In the genomic region with DNA sequence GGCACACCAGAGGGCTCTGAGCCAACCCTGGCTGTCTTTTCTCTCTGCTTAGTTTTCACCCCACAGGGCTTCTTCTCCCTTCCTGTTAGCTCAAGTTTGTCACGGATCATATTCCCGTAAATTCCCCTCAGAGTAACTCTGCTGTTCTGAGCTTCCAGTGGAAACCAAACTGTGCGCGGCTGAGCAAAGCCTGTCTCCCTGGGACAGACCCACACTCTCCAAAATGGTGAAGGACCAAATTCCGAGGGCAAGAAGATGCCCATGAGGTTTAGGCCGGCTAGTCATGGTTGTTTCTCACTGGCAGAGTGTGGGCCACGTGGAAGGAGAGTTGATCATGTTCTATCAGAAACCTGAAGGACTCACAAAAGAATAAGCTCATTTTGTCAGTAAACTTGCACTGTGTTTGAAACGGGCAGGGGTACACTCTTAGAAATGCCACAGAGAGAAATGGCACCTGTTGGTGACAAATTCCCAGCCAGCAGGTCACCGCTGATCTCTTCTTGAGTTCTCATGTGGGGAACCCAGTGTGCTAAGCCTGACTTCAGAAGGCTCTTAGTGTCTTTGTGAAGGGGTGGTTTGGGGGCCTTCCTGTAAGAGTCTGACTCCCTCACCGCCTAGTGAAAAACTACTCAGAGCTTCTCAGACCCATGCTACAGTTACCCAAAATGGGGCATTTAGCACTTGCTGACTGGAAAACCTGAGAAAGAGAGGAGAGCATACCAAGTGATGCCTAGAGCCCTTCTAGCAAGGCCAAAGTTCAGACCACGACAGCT, we compare ENCODE assay signal across 8 mouse cellular contexts. TPM values are rescaled to one million over a fixed set of nuclear protein-coding genes. Genes with fewer than 3 reads are reported as not detected.
DNase-seq lines count a peak whose midpoint lies in the region; ATAC-seq lines count a peak whose summit lies in the region.

No protein-coding gene starts in this region.

- no peak for ATAC-seq in forebrain, embryonic 12.5 days (ENCODE audit: low FRiP score)
- no peak for ATAC-seq in embryonic facial prominence, embryonic 15.5 days (ENCODE audit: insufficient number of reproducible peaks, low FRiP score, low TSS enrichment, low read depth)
- ATAC-seq in liver, embryonic 16.5 days (ENCODE audit: low read depth): no peak

- no peaks in the 10 kb centered on the region for H3K27me3 ChIP-seq in forebrain, embryonic 10.5 days (ENCODE audit: poor library complexity, severe bottlenecking)
- no peaks in the 10 kb centered on the region for H3K27me3 ChIP-seq in forebrain, embryonic 12.5 days
- H3K27me3 ChIP-seq in embryonic facial prominence, embryonic 15.5 days: no peaks in the 10 kb centered on the region
- no peaks in the 10 kb centered on the region for H3K27me3 ChIP-seq in liver, embryonic 16.5 days (ENCODE audit: control insufficient read depth, insufficient read depth, low read depth, low read length)

- intact Hi-C loops in left cerebral cortex, postnatal 25 days (cut with DNase I): no loop called here

- no peaks in the 10 kb centered on the region for H3K9me3 ChIP-seq in forebrain, embryonic 10.5 days
- no peaks in the 10 kb centered on the region for H3K9me3 ChIP-seq in forebrain, embryonic 12.5 days
- H3K9me3 ChIP-seq in embryonic facial prominence, embryonic 15.5 days (replicated peaks): no peaks in the 10 kb centered on the region
- H3K9me3 ChIP-seq in liver, embryonic 16.5 days (replicated peaks; ENCODE audit: control insufficient read depth, low read length): no peaks in the 10 kb centered on the region

- peak overlapping the region; percentile 51; the same call in 1 of the 2 replicates for H3K27ac ChIP-seq in forebrain, embryonic 10.5 days
- H3K27ac ChIP-seq in forebrain, embryonic 12.5 days: no peak overlapping the region
- H3K27ac ChIP-seq in embryonic facial prominence, embryonic 15.5 days (replicated peaks): peak overlapping the region; percentile 93
- peak overlapping the region; percentile 79 for H3K27ac ChIP-seq in liver, embryonic 16.5 days (ENCODE audit: low read length)

- H3K4me2 ChIP-seq in forebrain, embryonic 12.5 days: no peak overlapping the region
- H3K4me2 ChIP-seq in embryonic facial prominence, embryonic 15.5 days (replicated peaks): peak overlapping the region; percentile 40
- H3K4me2 ChIP-seq in liver, embryonic 16.5 days (ENCODE audit: low read depth, low read length): peak overlapping the region; percentile 34

- whole genome bisulfite sequencing in forebrain, embryonic 10.5 days: 82% methylated on average over 11 of the region's 11 CpGs
- 85% methylated on average over 11 of the region's 11 CpGs for WGBS in forebrain, embryonic 12.5 days
- 42% methylated on average over 11 of the region's 11 CpGs for WGBS in embryonic facial prominence, embryonic 15.5 days
- 19% methylated on average over 11 of the region's 11 CpGs for WGBS in liver, embryonic 16.5 days (ENCODE audit: insufficient replicate concordance)

- no peaks in the 10 kb centered on the region for H3K36me3 ChIP-seq in forebrain, embryonic 10.5 days (replicated peaks)
- H3K36me3 ChIP-seq in forebrain, embryonic 12.5 days (replicated peaks): no peaks in the 10 kb centered on the region
- no peaks in the 10 kb centered on the region for H3K36me3 ChIP-seq in embryonic facial prominence, embryonic 15.5 days
- H3K36me3 ChIP-seq in liver, embryonic 16.5 days (ENCODE audit: control insufficient read depth, insufficient read depth): no peaks in the 10 kb centered on the region

- no peak for DNase-seq in forebrain, embryonic 10.5 days (ENCODE audit: extremely low spot score, low spot score)
- peak; percentile 83 for DNase-seq in 3T3-L1 (ENCODE audit: low read depth, low spot score)
- peak; percentile 53 for DNase-seq in thymus, postnatal 4 days
- no peak for DNase-seq in gastrocnemius, postnatal 25 days
- no peak for DNase-seq in left cerebral cortex, postnatal 25 days (ENCODE audit: low spot score in 2 of 2)

- no peak overlapping the region for H3K4me3 ChIP-seq in forebrain, embryonic 10.5 days
- no peak overlapping the region for H3K4me3 ChIP-seq in forebrain, embryonic 12.5 days (replicated peaks)
- peak overlapping the region; percentile 27 for H3K4me3 ChIP-seq in embryonic facial prominence, embryonic 15.5 days (replicated peaks)
- peak overlapping the region; percentile 40 for H3K4me3 ChIP-seq in liver, embryonic 16.5 days (ENCODE audit: low read depth, low read length)

- H3K4me1 ChIP-seq in forebrain, embryonic 10.5 days: peaks cover 20% of the 10 kb centered on the region; the same call in 1 of the 2 replicates
- no peaks in the 10 kb centered on the region for H3K4me1 ChIP-seq in forebrain, embryonic 12.5 days
- peaks cover 38% of the 10 kb centered on the region for H3K4me1 ChIP-seq in embryonic facial prominence, embryonic 15.5 days
- peaks cover 18% of the 10 kb centered on the region for H3K4me1 ChIP-seq in liver, embryonic 16.5 days (ENCODE audit: control insufficient read depth, low read depth, low read length)

- H3K9ac ChIP-seq in forebrain, embryonic 12.5 days: no peak overlapping the region
- no peak overlapping the region for H3K9ac ChIP-seq in embryonic facial prominence, embryonic 15.5 days
- H3K9ac ChIP-seq in liver, embryonic 16.5 days (ENCODE audit: low read depth, low read length): peak overlapping the region; percentile 44

RNA-seq across cellular contexts. Expression of gene Arhgdib, which starts 1.3 kb away (rescaled TPM):
- polyA plus RNA-seq in forebrain, embryonic 10.5 days (2016; fragmentation: Nextera tagmentation; extraction: Ambion mirVana): 22.0 and 25.3 TPM in 2 replicates
- polyA plus RNA-seq in forebrain, embryonic 12.5 days (2016; fragmentation: Nextera tagmentation; extraction: Ambion mirVana): 18.6 and 22.9 TPM in 2 replicates
- polyA plus RNA-seq in embryonic facial prominence, embryonic 15.5 days (2015; fragmentation: Nextera tagmentation; extraction: Ambion mirVana): 140 and 145 TPM in 2 replicates
- polyA plus RNA-seq in liver, embryonic 16.5 days (2015; fragmentation: Nextera tagmentation; extraction: Ambion mirVana): 153 and 164 TPM in 2 replicates
- total RNA-seq in gastrocnemius, postnatal 25 days (2021): 10 to 100 TPM in 1 of 2 experiments, 1 to 10 TPM in 1; 6.3 to 12.1 TPM
- 10 to 100 TPM; 10.6 to 14.2 TPM for total RNA-seq in left cerebral cortex, postnatal 25 days (2021)

RNA-seq across cellular contexts. Expression of gene Pde6h, which starts 16.7 kb away (rescaled TPM):
- polyA plus RNA-seq in forebrain, embryonic 10.5 days (2016; fragmentation: Nextera tagmentation; extraction: Ambion mirVana): not detected in 2 replicates
- not detected in 2 replicates for polyA plus RNA-seq in forebrain, embryonic 12.5 days (2016; fragmentation: Nextera tagmentation; extraction: Ambion mirVana)
- not detected in 2 replicates for polyA plus RNA-seq in embryonic facial prominence, embryonic 15.5 days (2015; fragmentation: Nextera tagmentation; extraction: Ambion mirVana)
- polyA plus RNA-seq in liver, embryonic 16.5 days (2015; fragmentation: Nextera tagmentation; extraction: Ambion mirVana): not detected in 2 replicates
- total RNA-seq in gastrocnemius, postnatal 25 days (2021): not detected
- 1 to 10 TPM in 1 of 2 experiments, under 1 TPM in 1; 0.41 to 1.5 TPM for total RNA-seq in left cerebral cortex, postnatal 25 days (2021)

RNA-seq across cellular contexts. Expression of gene Erp27, which starts 18.4 kb away (rescaled TPM):
- not detected in 2 replicates for polyA plus RNA-seq in forebrain, embryonic 10.5 days (2016; fragmentation: Nextera tagmentation; extraction: Ambion mirVana)
- polyA plus RNA-seq in forebrain, embryonic 12.5 days (2016; fragmentation: Nextera tagmentation; extraction: Ambion mirVana): not detected in 2 replicates
- 0.60 and 0.80 TPM in 2 replicates for polyA plus RNA-seq in embryonic facial prominence, embryonic 15.5 days (2015; fragmentation: Nextera tagmentation; extraction: Ambion mirVana)
- polyA plus RNA-seq in liver, embryonic 16.5 days (2015; fragmentation: Nextera tagmentation; extraction: Ambion mirVana): 0.44 and 0.71 TPM in 2 replicates
- total RNA-seq in gastrocnemius, postnatal 25 days (2021): not detected
- not detected for total RNA-seq in left cerebral cortex, postnatal 25 days (2021)

Comparison
In these comparisons a context has a peak if more than half of its experiments do, and no peak if none do; other contexts are left out.
1. DNase-seq: peak in 3T3-L1 (single experiment) and thymus, postnatal 4 days (single experiment); none in forebrain, embryonic 10.5 days (single experiment), gastrocnemius, postnatal 25 days (single experiment) and left cerebral cortex, postnatal 25 days (0 of 2).
2. H3K4me3 ChIP-seq: peak in embryonic facial prominence, embryonic 15.5 days (single experiment) and liver, embryonic 16.5 days (single experiment); none in forebrain, embryonic 10.5 days (single experiment) and forebrain, embryonic 12.5 days (single experiment).